Mouse (Mus musculus) embryonic facial prominence, embryonic 14.5 days (tissue): ENCODE measurements at regions not wholly inside any gene's neighbourhood (a gene's known extent, or its start where the extent isn't known, plus 50 kb on each side); places are given as distances from the start of the nearest gene placed in this dataset.

Source experiments
- ATAC-seq: fragments of 200-750 bp; cut with Nextera tagmentation; 2 replicates; pipeline ENCODE4 v1.8.0; 2017; ENCODE audit warnings: low read depth, moderate number of reproducible peaks, moderate TSS enrichment
- DNase-seq: peaks from one replicate; pipeline ENCODE4 v3.0.0-alpha.2; 2015; ENCODE audit warnings: low spot score
- H3K27ac ChIP-seq: fragments of 300-500 bp; sonication (generic); replicated peaks from 2 replicates; pipeline ENCODE4 v1.5.1; 2014; ENCODE audit warnings: low read depth, mild to moderate bottlenecking, low read length, moderate library complexity
- H3K27me3 ChIP-seq: fragments of 300-500 bp; sonication (generic); replicated peaks from 2 replicates; pipeline ENCODE4 v1.6.1; 2014; ENCODE audit warnings: low read length; ENCODE audit not compliant: control insufficient read depth, insufficient read depth
- H3K36me3 ChIP-seq: fragments of 300-500 bp; sonication (generic); 2 replicates; pipeline ENCODE4 v1.6.1; 2014; ENCODE audit warnings: low read length, mixed read lengths; ENCODE audit not compliant: control insufficient read depth, insufficient read depth
- H3K4me1 ChIP-seq: fragments of 300-500 bp; sonication (generic); 2 replicates; pipeline ENCODE4 v1.6.1; 2014; ENCODE audit warnings: antibody characterized with exemption, low read length; ENCODE audit not compliant: control insufficient read depth, insufficient read depth
- H3K4me2 ChIP-seq: fragments of 300-500 bp; sonication (generic); 2 replicates; pipeline ENCODE4 v1.6.1; 2014; ENCODE audit warnings: low read depth, mild to moderate bottlenecking, low read length, moderate library complexity, mixed read lengths
- H3K4me3 ChIP-seq: fragments of 300-500 bp; sonication (generic); 2 replicates; pipeline ENCODE4 v1.5.1; 2014; ENCODE audit warnings: low read depth, mild to moderate bottlenecking, low read length
- H3K9ac ChIP-seq: fragments of 300-500 bp; sonication (generic); 2 replicates; pipeline ENCODE4 v1.6.1; 2014; ENCODE audit warnings: low read depth, mild to moderate bottlenecking, low read length, moderate library complexity, mixed read lengths
- H3K9me3 ChIP-seq: fragments of 300-500 bp; sonication (generic); 2 replicates; pipeline ENCODE4 v1.6.1; 2016; ENCODE audit warnings: low read length; ENCODE audit not compliant: control insufficient read depth
- WGBS: fragments of 180-500 bp; shearing (Covaris S2); extraction: QIAGEN DNeasy Blood & Tissue Kit; methylation state at CpG from one replicate; pipeline ENCODE4 v1.1.7; 2014; 5-methylcytosine and 5-hydroxymethylcytosine counted together

DNA sequence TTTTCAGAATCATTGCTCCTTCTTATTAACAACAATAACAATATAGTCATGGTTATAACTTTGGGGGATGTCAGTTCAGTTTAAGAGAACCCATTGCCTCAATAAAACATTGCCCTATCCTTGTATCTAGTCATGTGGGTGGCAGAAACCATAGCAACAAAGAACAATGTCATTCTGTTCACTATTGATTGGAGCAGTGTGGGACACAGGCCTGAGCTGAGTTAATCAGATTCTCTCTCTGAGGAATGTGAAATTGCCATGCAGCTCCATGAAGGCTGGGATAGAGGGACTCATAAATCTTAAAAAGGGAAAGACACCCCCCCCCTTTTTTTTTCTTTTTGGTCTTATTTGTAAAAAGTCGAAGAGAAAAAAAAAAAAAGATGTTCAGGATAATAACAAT lies 165.4 kb upstream of the Pet2 start:
- no peak overlapping the region for H3K4me2 ChIP-seq
- H3K36me3 ChIP-seq = no peaks in the 10 kb centered on the region
- no peak overlapping the region for H3K27ac ChIP-seq
- no peaks in the 10 kb centered on the region for H3K27me3 ChIP-seq
- no peak for ATAC-seq
- 60% methylated on average over 1 of the region's 1 CpGs for WGBS
- H3K9me3 ChIP-seq = no peaks in the 10 kb centered on the region
- no peak overlapping the region for H3K4me3 ChIP-seq
- DNase-seq = no peak
- no peak overlapping the region for H3K9ac ChIP-seq
- no peaks in the 10 kb centered on the region for H3K4me1 ChIP-seq

DNA sequence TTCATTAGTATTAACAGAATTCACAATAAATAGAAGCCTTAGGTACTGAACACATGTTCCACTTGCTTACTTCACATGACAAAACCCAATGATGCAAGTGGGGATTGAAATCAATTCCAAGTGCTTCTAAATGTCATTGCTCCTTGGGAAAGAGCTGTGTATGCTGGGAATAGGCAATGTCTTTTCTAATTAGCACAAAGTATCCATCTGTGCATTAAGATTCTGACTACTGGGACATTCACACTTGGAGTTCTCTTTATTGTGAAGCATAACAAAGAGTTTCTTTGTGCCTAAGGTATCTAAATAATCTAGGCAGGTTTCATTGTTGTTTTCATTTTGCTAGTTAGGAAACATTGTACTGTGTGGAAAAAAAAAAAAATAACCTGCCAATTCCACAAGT lies 149.8 kb upstream of the Pet2 start:
- Histone ChIP-seq H3K4me2 (no peak overlapping the region), H3K36me3 (no peaks in the 10 kb centered on the region), H3K9me3 (no peaks in the 10 kb centered on the region), H3K4me1 (no peaks in the 10 kb centered on the region), H3K27me3 (no peaks in the 10 kb centered on the region), H3K9ac (no peak overlapping the region), H3K4me3 (no peak overlapping the region), H3K27ac (no peak overlapping the region)
- DNase-seq = peak; percentile 1
- no peak for ATAC-seq
